Mouse (Mus musculus): Measurements from ENCODE around the gene Cdk14. TPM values are rescaled to one million over a fixed set of nuclear protein-coding genes. Genes with fewer than 3 reads are reported as not detected.

The Cdk14 gene
- total RNA-seq, 2 experiments from 2014 or later = 258 to 269 TPM

DNA sequence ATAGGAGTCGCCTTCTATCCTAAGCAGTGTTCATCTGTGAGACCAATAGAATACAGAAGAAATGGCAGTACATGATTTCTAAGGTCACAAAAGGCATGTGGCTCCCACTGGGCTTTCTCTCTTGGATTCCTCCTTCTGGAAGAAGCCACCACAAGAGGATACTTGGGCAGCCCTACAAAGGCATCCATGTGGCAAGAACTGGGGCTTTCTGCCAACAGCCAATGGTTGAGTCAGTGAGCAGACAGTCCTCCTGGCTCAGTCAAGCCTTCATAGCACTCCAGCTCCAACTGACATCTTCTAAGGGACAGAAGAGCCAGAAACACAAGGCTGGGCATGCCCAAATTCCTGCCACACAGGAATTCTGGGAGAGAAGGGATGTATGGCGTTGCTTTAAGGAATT is 93.4 kb downstream of the Cdk14 start:
- no peak for TF ChIP-seq CTCF (conservative IDR thresholded peaks at IDR 0.05)
- no peak for DNase-seq (ENCODE audit: low spot score in 2 of 2)

DNA sequence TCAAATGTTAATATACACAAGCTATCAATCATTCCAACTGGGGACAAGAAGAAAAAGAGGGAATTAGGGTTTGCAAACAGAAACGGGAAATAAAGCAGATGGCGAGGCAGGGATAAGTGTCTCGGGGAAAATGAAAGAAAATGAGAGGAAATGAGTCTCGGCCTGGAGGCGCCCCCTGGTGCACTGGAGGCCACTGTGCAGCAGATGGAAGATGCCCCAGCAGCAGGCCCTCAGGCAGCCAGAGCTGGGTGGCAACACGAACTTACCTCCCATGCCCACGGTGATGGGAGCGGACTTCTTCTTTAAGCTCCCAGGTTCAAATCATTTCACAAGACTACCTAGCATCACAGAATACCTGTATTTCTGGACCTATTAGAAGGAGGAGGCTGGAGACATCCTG is 97.4 kb downstream of the Cdk14 start:
- H3K4me3 ChIP-seq = no peak overlapping the region
- DNase-seq (ENCODE audit: low spot score in 2 of 2) = no peak
- peak; percentile 51 for TF ChIP-seq CTCF (conservative IDR thresholded peaks at IDR 0.05)
- H3K27ac ChIP-seq = no peak overlapping the region

More for the DNA sequence above, 93.4 kb downstream of the Cdk14 start:
- Histone ChIP-seq H3K27ac (no peak overlapping the region), H3K4me3 (no peak overlapping the region)

DNA sequence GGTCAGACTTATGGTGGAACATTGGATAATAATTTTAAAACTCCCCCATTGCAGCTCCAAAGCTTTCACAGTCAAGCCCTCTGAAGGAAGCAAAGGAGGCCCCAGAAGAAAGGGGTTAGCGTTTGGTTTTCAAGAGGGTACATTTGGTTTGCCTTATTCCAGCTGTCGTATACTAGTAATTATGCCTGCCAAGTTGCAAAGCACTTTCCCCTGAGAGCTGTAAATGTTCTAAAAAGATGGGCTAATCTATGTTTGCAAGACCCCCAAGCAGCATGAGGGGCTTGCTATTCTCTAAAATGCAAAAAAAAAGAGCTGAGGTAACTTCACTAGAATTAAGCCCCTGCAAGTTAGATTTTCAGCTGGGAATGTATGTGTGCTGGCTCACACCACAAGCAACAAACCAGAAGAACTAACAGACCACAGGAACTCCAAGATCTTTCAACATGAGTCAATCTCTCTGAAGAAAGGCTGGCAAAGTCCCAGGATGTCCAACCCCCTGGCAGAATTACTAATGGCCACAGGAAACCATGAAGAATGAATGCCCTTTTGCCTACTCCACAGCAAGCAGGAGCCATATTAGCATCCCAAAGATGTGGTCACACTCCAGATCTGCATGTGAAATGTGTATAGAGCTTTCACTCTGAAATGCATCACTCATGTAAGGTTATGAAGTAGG is 99.5 kb downstream of the Cdk14 start:
- DNase-seq (ENCODE audit: low spot score in 2 of 2) = no peak
- Histone ChIP-seq H3K27ac (no peak overlapping the region), H3K4me3 (no peak overlapping the region)
- TF ChIP-seq CTCF (conservative IDR thresholded peaks at IDR 0.05) = no peak

GRCm38 (mm10) chr5:5319824-5320505 is 100.1 kb downstream of the Cdk14 start:
- TF ChIP-seq CTCF (conservative IDR thresholded peaks at IDR 0.05) = no peak
- no peak overlapping the region for H3K27ac ChIP-seq
- H3K4me3 ChIP-seq = no peak overlapping the region
- no peak for DNase-seq (ENCODE audit: low spot score in 2 of 2)

GRCm38 (mm10) chr5:5314270-5314669 is 105.8 kb downstream of the Cdk14 start:
- DNase-seq (ENCODE audit: low spot score in 2 of 2) = no peak
- Histone ChIP-seq H3K27ac (no peak overlapping the region), H3K4me3 (no peak overlapping the region)
- no peak for TF ChIP-seq CTCF (conservative IDR thresholded peaks at IDR 0.05)

DNA sequence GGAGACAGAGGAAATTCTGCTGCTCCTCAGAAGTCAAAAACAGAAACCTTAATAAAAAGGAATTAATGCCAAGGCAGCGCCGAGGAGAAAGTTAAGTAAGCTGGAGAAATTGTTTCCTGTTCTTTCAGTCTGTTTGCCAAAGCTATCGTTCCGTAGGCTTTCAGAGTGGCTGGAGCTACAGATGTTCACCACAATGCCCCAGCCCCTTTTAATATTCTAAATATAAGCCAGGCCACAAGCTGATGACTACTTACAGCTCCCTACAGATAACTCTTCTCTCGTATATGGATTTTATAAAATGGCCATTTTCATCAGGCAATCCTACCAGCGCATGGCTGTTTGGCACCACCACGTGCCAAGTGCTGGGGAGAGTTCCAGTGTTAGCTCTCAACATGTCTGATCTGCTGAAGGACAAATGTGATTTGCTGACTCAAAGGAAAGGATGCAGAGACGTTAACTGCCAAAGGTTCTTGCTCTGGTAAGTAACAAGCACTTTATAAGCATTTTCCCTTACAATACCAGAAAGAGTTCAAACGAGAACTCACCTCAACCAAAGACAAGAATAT is 106.8 kb downstream of the Cdk14 start:
- TF ChIP-seq CTCF (conservative IDR thresholded peaks at IDR 0.05) = no peak
- DNase-seq (ENCODE audit: low spot score in 2 of 2) = no peak
- Histone ChIP-seq H3K4me3 (peak overlapping the region; percentile 11; the same call in 1 of the 2 replicates), H3K27ac (no peak overlapping the region)

GRCm38 (mm10) chr5:5305286-5305685 is 114.8 kb downstream of the Cdk14 start:
- Histone ChIP-seq H3K4me3 (no peak overlapping the region), H3K27ac (no peak overlapping the region)
- TF ChIP-seq CTCF (conservative IDR thresholded peaks at IDR 0.05) = no peak
- DNase-seq (ENCODE audit: low spot score in 2 of 2) = no peak

DNA sequence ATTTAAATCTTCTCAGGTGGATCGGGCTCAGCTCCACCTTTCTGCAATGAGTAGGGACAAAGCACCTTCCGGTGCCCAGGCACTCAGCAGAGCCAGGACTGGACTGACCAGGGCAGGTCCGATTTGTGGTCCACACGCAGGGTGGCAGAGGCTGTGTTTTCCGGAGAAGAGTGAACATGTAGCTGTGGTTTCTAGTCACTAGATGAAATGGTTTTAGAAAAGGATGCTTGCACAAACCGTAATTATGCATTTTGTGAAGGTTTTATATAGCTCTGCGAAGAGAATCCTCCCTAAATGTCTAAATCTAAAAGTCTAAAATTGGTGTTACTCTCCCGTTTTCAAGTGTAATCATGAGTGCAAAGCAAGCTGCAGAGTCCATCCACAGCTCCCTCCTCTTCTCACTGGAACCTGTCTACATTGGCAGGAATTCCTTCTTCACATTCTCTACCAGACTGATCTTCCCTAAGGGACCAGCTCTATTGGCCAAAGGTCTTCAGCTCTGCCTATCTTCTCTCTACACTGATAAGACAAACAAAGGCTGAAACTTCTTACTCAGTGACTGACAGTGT is 116.9 kb downstream of the Cdk14 start:
- H3K27ac ChIP-seq = no peak overlapping the region
- H3K4me3 ChIP-seq = no peak overlapping the region
- no peak for DNase-seq (ENCODE audit: low spot score in 2 of 2)
- no peak for TF ChIP-seq CTCF (conservative IDR thresholded peaks at IDR 0.05)

DNA sequence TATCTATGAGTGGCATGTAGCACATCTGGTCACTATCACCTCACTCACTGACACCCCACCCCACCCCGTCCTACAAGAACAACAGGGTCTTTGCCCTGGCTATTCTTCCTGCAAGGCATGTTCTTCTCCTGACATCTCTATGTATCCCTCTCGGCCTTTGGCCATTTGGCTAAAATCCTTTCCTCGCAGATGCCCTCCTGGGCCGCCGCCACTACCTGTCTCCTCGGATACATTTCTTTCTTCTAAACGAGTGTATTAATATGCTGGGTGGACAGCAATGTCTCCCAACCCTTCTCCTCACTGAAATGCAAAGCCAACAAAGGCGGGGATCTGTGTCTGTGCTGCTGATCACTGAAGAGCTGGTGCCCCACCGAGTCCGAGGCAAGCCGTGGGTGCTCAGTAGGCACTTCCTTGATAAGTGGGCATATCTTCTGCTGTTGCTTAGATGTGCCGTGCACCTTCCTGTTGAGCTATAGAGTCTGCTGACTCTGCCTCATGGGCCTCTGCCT is 118.5 kb downstream of the Cdk14 start:
- no peak for TF ChIP-seq CTCF (conservative IDR thresholded peaks at IDR 0.05)
- Histone ChIP-seq H3K27ac (no peak overlapping the region), H3K4me3 (no peak overlapping the region)
- DNase-seq (ENCODE audit: low spot score in 2 of 2) = no peak

- no peak for TF ChIP-seq CTCF (conservative IDR thresholded peaks at IDR 0.05)
- no peak for DNase-seq (ENCODE audit: low spot score in 2 of 2)
- H3K27ac ChIP-seq = no peak overlapping the region
- no peak overlapping the region for H3K4me3 ChIP-seq
Observed at GRCm38 (mm10) chr5:5300998-5301397, 119.1 kb downstream of the Cdk14 start.

- no peak overlapping the region for H3K4me3 ChIP-seq
Observed at GRCm38 (mm10) chr5:5300290-5300689, 119.8 kb downstream of the Cdk14 start.

GRCm38 (mm10) chr5:5297222-5297621 is 122.9 kb downstream of the Cdk14 start:
- no peak for TF ChIP-seq CTCF (conservative IDR thresholded peaks at IDR 0.05)
- Histone ChIP-seq H3K4me3 (no peak overlapping the region), H3K27ac (no peak overlapping the region)
- no peak for DNase-seq (ENCODE audit: low spot score in 2 of 2)

More at GRCm38 (mm10) chr5:5300290-5300689, 119.8 kb downstream of the Cdk14 start:
- TF ChIP-seq CTCF (conservative IDR thresholded peaks at IDR 0.05) = no peak
- no peak overlapping the region for H3K27ac ChIP-seq
- DNase-seq (ENCODE audit: low spot score in 2 of 2) = no peak

DNA sequence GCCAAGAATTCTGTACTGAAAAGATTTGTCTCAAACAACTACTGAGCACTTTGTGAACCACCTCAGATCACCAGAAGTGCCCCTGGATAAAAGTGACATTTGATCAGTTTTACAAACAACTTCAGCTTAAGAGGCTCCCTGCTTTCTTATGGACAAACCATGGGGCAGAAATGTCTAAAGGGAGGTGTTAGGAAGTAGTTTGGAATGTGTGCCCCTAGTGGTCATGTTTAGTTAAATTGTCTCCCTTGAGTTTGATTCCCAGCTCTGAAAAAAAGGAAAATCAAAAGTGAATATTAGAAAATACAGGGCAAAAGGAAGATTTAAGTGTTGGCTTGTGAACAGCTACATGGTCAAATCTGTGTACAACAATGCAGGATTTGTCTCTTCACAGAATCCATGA is 123.3 kb downstream of the Cdk14 start:
- DNase-seq (ENCODE audit: low spot score in 2 of 2) = no peak
- TF ChIP-seq CTCF (conservative IDR thresholded peaks at IDR 0.05) = peak; percentile 61
- H3K27ac ChIP-seq = no peak overlapping the region
- no peak overlapping the region for H3K4me3 ChIP-seq
